Mouse (Mus musculus): ENCODE results near the gene Pigyl.

DNA sequence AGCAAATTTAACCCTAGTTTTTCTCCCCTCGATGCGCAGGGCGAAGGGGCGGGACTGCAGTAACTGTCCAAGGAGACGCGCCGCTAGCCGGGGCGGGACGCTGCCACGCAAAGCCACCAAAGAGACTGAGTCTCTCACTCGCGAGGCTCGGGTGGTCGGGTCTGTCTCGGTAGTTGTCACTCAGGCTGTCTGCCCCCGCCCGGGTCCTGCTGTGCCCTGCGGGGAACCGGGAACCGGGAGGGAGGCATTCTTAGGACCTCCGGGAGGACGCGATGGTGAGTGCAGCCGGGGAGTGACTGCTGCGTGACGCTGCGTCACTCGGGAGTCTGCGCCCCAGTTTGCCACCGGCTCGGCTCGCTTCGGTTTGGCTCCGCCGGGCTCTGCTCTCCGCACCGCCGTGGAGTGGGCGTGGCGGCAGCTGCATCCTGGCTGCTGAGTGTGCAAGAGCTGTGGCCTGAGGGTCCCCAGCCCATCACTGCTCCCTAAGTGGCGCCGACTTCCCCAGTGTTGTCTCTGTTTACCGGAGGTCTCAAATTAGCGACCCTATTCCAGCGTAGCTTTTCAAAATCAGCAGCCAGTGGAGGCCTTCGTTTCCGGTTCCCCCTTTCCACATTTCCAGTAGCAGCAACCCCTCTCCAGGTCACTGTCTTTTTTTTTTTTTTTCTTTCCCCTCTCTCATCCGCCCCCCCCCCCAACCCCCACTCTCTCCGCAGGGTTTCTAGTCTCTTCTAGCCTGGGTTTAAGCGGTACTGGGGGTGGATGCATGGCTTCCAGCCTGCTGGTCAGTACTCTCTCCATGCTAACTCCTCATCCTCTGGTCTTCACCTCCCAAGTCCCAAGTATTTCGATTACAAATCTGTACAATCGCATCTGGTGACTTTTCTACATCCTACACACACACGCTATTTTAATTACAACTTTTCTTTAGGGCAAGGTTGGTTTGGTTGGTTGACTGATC, 8.3 kb downstream of the Pigyl start:
- no peak for TF ChIP-seq TAL1 (IDR thresholded peaks at IDR 0.05; ENCODE audit: low read length)
- no peak for TF ChIP-seq GATA1 (IDR thresholded peaks at IDR 0.05; ENCODE audit: low read length)

Data from erythroblast, embryonic 14.5 days (primary cell).